ENCODE assay signal across 8 mouse cellular contexts in genomic region chr7:87110985-87111372, GRCm38 (mm10).
DNase-seq lines count a peak whose midpoint lies in the region; ATAC-seq and TF ChIP-seq lines count a peak whose summit lies in the region.

No protein-coding gene starts in this region.

- intact Hi-C loops in left cerebral cortex, postnatal 14 days (cut with DNase I) = no loop called here

- WGBS in forebrain, embryonic 11.5 days = 76% methylated on average over 4 of the region's 4 CpGs
- 79% methylated on average over 4 of the region's 4 CpGs for WGBS in forebrain, embryonic 10.5 days
- WGBS in limb, embryonic 13.5 days = 59% methylated on average over 4 of the region's 4 CpGs
- WGBS in thymus, adult 2 months = 80% methylated on average over 4 of the region's 4 CpGs
- 74% methylated on average over 4 of the region's 4 CpGs for WGBS in lung, postnatal 0 days

- no peaks in the 10 kb centered on the region for H3K36me3 ChIP-seq in forebrain, embryonic 11.5 days (ENCODE audit: control insufficient read depth, insufficient read depth, low read length)
- no peaks in the 10 kb centered on the region for H3K36me3 ChIP-seq in forebrain, embryonic 10.5 days (replicated peaks)
- no peaks in the 10 kb centered on the region for H3K36me3 ChIP-seq in limb, embryonic 13.5 days
- H3K36me3 ChIP-seq in thymus, adult 2 months (ENCODE audit: control insufficient read depth, insufficient read depth, low read length) = no peaks in the 10 kb centered on the region
- no peaks in the 10 kb centered on the region for H3K36me3 ChIP-seq in lung, postnatal 0 days (ENCODE audit: insufficient read depth, low read length)

- no peak overlapping the region for H3K4me2 ChIP-seq in forebrain, embryonic 11.5 days (ENCODE audit: low read depth, low read length, severe bottlenecking)
- H3K4me2 ChIP-seq in limb, embryonic 13.5 days (replicated peaks) = peak overlapping the region; percentile 23; the same call in 1 of the 2 replicates
- H3K4me2 ChIP-seq in lung, postnatal 0 days (replicated peaks; ENCODE audit: low read depth, low read length) = no peak overlapping the region; the same call in 1 of the 2 replicates

- no peaks in the 10 kb centered on the region for H3K4me1 ChIP-seq in forebrain, embryonic 11.5 days (replicated peaks; ENCODE audit: control insufficient read depth, insufficient read depth, low read length)
- H3K4me1 ChIP-seq in forebrain, embryonic 10.5 days = no peaks in the 10 kb centered on the region
- no peaks in the 10 kb centered on the region for H3K4me1 ChIP-seq in limb, embryonic 13.5 days
- no peaks in the 10 kb centered on the region for H3K4me1 ChIP-seq in thymus, adult 2 months (replicated peaks; ENCODE audit: control insufficient read depth, insufficient read depth, low read length)
- no peaks in the 10 kb centered on the region for H3K4me1 ChIP-seq in lung, postnatal 0 days (ENCODE audit: insufficient read depth, low read depth, low read length)

- no peak overlapping the region for H3K9ac ChIP-seq in forebrain, embryonic 11.5 days (ENCODE audit: low read length)
- H3K9ac ChIP-seq in limb, embryonic 13.5 days = no peak overlapping the region
- H3K9ac ChIP-seq in lung, postnatal 0 days (replicated peaks; ENCODE audit: low read depth) = no peak overlapping the region

- no peaks in the 10 kb centered on the region for H3K27me3 ChIP-seq in forebrain, embryonic 11.5 days (ENCODE audit: control insufficient read depth, insufficient read depth, low read length)
- H3K27me3 ChIP-seq in forebrain, embryonic 10.5 days (ENCODE audit: poor library complexity, severe bottlenecking) = no peaks in the 10 kb centered on the region
- no peaks in the 10 kb centered on the region for H3K27me3 ChIP-seq in limb, embryonic 13.5 days
- H3K27me3 ChIP-seq in thymus, adult 2 months (ENCODE audit: control insufficient read depth, insufficient read depth, low read length) = no peaks in the 10 kb centered on the region
- H3K27me3 ChIP-seq in lung, postnatal 0 days (replicated peaks; ENCODE audit: insufficient read depth, low read length) = no peaks in the 10 kb centered on the region

- TF ChIP-seq POLR2A in thymus, adult 2 months (IDR thresholded peaks at IDR 0.05; ENCODE audit: control insufficient read depth, extremely low read depth, insufficient read depth, low read length, poor library complexity) = no peak

- H3K27ac ChIP-seq in forebrain, embryonic 11.5 days (ENCODE audit: low read depth, low read length) = no peak overlapping the region
- no peak overlapping the region for H3K27ac ChIP-seq in forebrain, embryonic 10.5 days
- H3K27ac ChIP-seq in limb, embryonic 13.5 days = no peak overlapping the region
- H3K27ac ChIP-seq in thymus, adult 2 months (ENCODE audit: control insufficient read depth, insufficient read depth, low read length) = no peak overlapping the region
- no peak overlapping the region for H3K27ac ChIP-seq in lung, postnatal 0 days (ENCODE audit: low read length)

- H3K9me3 ChIP-seq in forebrain, embryonic 11.5 days (ENCODE audit: control insufficient read depth, low read length) = no peaks in the 10 kb centered on the region
- no peaks in the 10 kb centered on the region for H3K9me3 ChIP-seq in forebrain, embryonic 10.5 days
- H3K9me3 ChIP-seq in limb, embryonic 13.5 days = no peaks in the 10 kb centered on the region
- H3K9me3 ChIP-seq in lung, postnatal 0 days (ENCODE audit: low read length) = no peaks in the 10 kb centered on the region

- H3K4me3 ChIP-seq in forebrain, embryonic 11.5 days (ENCODE audit: low read depth, low read length) = no peak overlapping the region
- no peak overlapping the region for H3K4me3 ChIP-seq in forebrain, embryonic 10.5 days
- H3K4me3 ChIP-seq in limb, embryonic 13.5 days = no peak overlapping the region
- H3K4me3 ChIP-seq in thymus, adult 2 months (ENCODE audit: control insufficient read depth, insufficient read depth, low read length) = no peak overlapping the region
- no peak overlapping the region for H3K4me3 ChIP-seq in lung, postnatal 0 days (ENCODE audit: low read depth, low read length)

- no peak for TF ChIP-seq EP300 in lung, postnatal 0 days (IDR thresholded peaks at IDR 0.05)

- ATAC-seq in forebrain, embryonic 11.5 days (replicated peaks; ENCODE audit: low FRiP score) = peak; percentile 37; the same call in 1 of the 2 replicates
- ATAC-seq in limb, embryonic 13.5 days (ENCODE audit: low FRiP score, low read depth) = no peak
- ATAC-seq in lung, postnatal 0 days = no peak

- no peak for DNase-seq in forebrain, embryonic 11.5 days (ENCODE audit: low spot score)
- no peak for DNase-seq in forebrain, embryonic 10.5 days (ENCODE audit: extremely low spot score, low spot score)
- DNase-seq in right cerebral cortex, postnatal 25 days = peak; percentile 4
- no peak for DNase-seq in right cerebral cortex, adult 18-20 months
- no peak for DNase-seq in thymus, adult 2 months
- DNase-seq in left cerebral cortex, postnatal 14 days (ENCODE audit: low spot score in 2 of 2) = no peak
- DNase-seq in lung, postnatal 0 days (ENCODE audit: low spot score) = no peak

- no peak for TF ChIP-seq CTCF in thymus, adult 2 months (IDR thresholded peaks at IDR 0.05; ENCODE audit: borderline replicate concordance, control insufficient read depth, extremely low read depth, insufficient read depth, low read length, poor library complexity)
- no peak for TF ChIP-seq CTCF in lung, postnatal 0 days (IDR thresholded peaks at IDR 0.05)
